Mouse (Mus musculus): ENCODE data around the gene Epha2.

Epha2 gene

DNA sequence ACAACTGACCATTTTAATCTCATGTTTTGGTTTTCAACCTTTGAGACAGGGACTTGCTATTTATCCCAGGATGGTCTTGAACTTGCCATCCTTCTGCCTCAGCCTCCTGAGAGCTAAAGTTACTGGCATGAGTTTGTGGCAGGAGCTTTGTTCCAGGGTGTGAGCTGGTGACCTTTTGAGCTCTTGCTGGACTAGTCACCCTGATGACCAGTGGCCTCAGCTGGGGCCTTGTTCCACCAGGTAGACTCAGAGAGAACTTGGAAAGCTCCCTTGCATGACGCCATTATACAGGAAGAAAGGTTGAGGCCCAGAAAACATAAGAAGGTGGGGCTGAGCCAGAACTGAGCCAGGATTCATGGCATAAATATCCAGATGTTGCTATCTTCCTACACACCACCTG, 20.6 kb upstream of the Epha2 start:
- DNase-seq: no peak

DNA sequence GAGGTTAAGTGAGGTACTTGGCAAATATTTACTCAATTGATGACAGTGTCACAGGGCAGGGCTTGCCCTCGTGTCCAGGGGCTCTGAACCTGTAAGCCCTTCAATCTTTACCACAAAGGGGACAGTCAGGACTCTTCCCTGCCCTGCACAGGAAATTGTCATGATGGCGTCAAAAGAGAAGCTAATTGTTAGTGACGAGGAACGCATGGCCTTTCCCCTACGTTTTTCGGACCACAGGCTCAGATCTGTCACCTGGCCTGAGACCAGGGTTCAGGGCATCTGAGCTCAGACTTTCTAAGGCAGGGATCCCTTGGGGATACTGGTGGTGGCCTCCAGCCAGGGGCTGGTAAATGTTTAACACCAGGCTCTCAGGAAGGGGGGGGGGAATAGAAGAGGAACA, 19.9 kb upstream of the Epha2 start:
- DNase-seq: no peak

DNA sequence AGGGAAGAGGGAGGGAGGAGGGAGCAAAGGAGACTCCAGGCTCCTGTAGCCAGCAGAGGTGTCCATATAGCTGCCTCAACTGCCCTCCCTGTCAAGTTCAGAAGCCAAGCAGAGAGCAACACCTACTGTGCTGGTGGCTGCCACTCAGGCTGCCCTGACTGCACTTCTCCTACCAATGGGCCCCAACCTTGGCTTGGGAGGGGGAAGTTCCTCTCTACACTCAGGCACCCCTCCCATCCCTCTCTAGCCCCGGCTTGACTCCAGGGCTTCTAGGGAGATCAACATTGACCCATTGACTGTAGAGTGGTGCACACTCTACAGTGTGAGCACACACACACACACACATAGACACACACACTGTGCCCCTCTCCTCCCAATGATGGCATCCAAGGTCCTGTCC, 19.5 kb upstream of the Epha2 start:
- DNase-seq: no peak

DNA sequence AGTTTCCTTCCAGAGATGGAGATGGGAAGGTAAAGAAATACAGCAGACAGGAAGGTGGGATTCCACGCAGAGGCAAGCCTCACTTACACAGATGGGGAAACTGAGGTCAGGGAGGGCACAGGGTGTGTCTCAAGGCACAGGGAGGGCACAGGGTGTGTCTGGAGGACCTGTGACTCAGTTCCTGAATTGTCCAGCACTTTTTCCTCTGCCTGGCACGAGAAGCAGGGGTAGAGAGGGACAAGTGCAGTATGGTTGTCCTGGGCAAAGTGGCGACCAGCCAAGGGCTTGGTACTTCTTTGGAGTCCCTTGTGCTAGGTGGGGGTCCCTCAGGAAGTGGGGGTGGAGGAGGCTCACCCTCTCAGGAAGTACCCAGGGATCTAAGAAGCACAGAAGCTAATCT, 19.0 kb upstream of the Epha2 start:
- DNase-seq: no peak

DNA sequence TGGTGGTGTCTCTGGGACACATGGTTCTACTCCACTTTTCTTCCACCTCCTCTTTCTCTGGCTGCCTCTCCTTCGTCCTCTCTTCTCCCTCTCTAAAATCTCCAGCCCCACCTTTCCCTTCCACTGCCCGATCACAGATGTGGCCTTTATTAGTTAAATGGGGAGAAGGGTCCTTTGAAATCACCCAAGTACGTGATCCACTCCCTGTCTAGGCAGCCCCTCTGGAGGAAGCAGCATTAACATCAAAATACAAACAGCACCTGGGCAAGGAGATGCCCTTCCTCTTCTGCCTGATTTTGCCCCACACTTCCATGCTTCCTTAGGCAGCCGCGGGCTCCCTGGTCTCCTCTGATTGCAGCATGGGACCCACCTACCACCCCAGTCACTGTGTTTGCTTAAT, 18.4 kb upstream of the Epha2 start:
- no peak for DNase-seq

DNA sequence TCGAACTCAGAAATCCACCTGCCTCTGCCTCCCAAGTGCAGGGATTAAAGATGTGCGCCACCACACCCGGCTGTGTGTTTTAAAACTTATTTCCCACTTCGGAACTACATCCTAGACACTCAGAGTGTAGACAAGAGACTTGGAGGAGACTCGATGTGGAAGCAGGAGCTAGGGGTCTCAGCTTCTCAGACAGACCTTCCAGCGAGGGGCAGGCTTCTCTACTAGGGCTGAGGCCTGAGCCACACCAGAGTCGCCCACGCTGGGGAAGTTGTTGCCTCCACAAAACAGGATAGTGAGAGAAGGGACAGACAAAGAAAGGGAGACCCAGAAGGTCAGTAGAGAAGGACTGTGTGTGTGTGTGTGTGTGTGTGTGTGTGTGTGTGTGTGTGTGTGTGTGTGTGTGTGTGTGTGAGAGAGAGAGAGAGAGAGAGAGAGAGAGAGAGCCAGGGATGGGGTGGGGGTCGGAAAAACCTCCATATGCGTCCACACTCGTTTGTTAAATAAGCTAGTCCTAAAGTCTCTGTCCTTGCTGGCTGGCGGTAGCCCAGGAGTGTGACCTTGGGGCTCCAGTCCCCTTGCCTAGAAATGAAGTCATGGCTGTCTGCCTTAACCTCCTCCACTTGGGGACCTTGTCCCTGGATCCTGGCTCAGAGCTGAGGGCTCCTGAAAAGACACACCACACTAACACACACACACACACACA, 17.7 kb upstream of the Epha2 start:
- DNase-seq: no peak

DNA sequence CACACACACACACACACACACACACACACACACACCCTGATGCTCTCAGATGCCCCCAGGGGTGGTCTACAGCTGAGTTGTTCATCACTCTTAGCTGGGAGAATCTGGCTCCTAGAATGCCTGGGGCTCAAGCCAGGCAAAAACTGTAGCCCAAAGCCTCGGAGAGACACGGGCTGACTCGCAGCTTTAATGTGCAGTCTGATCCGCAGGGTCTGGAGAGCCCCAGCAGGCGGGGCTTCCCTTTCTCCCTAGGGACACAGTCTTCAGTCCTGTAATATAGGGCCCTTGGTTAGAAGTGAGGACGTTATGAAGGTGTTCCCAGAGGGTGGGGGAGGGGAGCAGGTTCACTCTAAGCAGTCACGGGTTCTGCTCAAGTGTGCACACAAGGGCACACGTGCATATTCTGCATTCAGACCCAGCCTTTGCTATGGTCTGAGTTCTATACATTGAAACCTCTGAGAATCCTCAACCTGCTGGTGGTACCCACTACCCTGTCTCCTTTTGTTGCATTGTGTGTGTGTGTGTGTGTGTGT, 17.1 kb upstream of the Epha2 start:
- DNase-seq: no peak

DNA sequence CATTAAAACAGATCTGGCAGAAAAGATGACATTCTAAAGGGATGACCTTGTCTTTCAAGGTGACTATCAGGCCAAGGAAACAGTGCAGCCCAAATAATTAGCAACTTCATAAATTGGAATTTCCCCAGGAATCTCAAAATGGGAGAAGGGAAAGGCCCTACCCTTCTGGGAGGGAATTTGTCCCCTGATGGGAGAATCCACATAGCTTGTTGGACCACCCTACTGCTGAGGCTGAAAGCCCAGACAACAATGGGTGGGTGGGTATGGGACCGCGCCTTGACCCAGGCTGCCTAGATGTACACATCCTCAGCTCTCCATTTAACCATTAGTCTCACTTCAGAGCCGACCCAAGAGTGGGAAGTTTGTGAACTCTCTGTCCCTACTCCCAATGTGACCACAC, 16.6 kb upstream of the Epha2 start:
- DNase-seq: no peak

DNA sequence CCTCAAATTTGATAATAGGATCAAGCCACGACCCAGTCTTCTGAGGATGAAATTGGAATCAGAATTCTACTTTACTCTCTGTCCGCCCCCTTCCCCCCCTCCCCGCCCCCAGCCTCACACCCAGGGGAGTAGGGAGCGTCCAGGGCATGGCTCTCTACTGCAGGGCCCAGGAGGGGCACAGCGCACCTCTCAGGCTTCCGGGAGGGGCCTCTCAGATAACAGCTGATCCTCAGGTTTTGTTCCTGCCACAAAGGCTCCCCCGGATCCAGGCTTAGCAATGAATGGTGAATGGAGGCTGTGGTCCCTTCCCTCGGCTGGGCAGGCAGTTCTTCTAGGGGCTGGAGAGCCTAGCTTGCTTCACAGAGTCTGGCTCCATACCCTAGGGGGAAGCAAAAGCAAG, 15.9 kb upstream of the Epha2 start:
- no peak for DNase-seq

DNA sequence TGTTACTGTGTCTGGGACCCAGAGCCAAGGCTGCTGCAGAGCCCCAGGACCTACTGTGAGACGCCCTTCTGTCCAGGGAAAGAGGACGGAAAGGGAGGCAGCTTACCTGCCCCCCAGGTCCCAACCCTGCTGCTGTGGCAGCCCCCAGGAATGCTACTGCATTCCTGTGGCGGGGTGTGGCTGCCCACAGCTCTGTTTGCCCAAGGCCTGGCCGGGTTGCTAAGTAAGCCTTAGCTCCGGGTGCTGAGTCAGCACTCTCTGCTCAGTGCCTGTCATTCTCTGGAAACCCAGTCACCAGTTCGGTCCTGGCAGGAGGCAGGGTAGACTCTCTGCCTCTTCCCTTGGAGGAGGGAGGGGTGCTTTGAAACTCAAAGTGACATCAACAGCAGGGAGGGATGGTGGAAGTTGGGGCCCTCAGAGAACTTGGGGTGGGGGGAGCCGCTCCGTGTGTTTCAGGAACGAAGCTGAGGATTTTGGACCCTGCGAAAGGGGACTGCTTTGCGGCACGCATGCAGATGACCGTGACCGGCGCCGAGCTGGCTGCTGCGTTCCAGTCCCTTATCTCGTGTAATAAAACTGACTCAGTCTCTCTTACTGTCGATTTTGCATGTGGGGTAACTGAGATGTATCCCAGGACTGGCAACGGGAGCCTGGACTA, 14.1 kb upstream of the Epha2 start:
- DNase-seq: no peak

DNA sequence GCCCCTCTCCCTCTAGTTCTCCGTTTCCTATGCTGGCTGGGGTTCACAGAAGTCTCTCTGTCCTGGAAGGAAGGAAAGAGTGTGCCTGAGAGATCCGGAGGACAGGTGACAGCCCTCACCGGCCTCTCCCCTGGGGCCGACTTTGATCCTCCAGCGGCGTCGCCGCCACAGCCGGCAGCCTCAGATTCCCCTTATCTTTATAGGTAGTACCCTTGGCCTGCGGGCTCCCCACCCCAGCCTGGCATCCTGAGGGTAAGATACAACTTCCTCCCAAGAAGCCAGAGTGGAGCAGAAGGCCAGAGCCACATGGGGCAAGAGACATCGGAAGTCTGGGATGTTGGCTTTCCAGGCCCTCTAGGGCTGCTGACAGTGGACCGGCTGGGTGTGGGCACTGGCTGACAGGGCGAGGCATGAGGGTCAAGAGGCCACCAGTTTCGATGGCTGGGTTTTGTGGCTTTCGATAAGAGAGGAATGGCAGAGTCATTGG, 13.5 kb upstream of the Epha2 start:
- no peak for DNase-seq

DNA sequence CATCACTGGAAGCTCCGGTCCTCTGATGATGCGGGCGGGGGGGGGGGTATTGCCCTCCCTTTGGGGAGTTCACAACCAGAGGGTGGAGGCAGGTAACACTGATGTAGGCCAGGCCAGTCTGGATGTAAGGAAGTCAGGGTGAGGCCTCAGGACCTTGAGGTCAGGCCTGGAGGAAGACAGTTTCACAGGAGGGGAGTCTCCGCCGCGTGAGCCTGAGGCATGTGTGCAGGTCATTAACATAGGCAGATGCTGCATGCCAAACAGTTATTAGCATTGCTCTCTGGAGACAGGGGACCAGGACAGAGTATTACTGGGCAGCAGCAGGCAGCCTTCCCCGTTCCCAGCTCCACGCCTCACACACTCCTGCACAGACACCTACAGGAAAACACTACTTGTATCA, 12.9 kb upstream of the Epha2 start:
- DNase-seq: no peak

DNA sequence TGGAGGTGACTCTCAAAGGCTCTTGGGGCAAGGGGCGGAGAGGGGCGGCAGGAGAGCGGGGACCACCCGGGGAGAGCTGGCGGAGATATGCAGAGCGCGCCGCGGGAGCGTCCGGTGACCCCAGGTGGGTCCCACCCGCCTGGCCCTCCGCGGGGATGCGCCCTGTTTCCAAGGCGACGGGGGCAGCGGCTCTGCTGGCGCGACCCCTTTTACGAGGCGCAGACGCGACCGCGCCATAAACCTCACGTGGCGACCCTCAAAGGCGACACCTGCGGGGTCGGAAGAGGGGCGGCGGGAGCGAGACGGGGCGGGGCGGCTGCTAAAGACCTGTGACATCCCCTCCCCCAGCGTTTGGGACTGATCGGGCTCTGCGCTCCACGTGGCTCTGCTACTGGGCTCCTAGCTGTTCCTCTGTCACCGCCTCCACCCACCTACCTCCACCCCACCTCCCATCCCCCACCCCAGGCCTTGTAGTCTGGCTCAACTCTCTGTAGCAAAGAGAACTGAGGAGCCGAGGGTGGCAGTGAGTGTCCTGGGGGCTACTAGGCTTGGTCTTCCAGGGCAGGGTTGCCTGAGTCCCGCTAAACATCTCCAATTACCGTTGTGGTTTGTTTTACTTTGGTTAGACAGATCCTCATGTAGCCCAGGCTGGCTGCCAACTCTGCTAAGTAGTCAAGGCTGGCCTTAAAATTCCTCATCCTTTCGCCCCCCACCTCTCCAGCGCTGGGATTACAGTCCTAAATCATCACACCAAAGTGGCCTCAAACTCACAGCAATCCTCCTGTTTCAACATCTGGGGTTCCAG, 9.3 kb upstream of the Epha2 start:
- DNase-seq: no peak

DNA sequence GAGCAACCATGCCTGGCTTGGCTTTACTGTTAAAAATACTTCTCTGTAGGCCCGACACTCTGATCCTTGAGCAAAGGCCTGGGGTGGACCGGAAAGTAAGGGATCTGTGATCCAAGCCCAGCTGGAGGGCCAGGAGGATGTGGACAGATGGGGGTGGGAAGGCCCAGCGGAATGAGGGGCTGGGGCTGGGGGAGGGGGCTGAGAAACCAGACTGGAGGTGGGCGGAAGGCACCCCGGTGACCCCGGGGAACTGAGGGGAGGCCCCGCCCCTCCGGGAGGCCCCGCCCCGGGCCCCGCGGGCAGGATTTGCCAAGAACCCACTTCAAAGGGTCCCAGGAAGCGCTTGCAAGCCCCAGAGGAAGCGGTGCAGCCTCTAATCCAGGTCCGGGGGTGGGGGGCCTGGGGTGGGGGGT, 5.3 kb upstream of the Epha2 start:
- DNase-seq: no peak

DNA sequence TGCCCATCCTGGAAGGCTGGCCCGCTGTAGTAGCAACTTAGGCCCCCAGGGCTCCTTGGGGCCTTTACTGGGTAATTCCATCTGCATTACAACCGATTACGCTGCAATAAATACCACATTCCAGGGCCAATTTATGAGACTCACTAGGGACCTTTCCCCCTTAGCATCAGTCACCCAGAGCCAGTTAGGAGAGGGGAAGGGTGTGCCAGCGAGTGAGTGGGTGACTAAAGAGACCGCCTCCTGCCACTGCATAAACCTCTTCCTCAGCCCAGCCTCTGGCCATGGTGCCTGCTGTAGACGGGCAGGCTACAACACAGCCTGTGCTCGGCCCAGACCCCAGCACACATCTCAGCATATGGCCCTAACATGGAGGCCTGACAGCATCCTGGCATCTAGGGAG, 3.1 kb upstream of the Epha2 start:
- no peak for DNase-seq

DNA sequence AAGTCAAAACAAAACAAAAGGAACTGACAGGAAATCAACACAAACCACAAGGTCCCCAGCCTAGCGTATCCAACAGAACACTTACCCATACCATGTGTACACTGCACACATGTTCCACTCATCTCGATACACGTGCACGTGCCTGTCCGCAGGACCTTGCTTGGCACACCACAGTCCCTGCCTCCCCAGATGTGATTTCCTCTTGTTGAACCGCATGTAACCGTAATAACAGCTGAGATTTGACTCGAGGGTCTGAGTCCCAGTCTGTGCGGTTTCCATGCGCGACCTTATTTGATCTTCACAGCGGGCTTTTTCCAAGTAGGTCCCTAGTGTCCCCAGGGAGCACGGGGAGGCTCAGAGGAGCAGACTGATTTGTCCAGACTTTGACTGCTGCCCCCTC, 1.7 kb upstream of the Epha2 start:
- peak; percentile 59 to 67 for DNase-seq

DNA sequence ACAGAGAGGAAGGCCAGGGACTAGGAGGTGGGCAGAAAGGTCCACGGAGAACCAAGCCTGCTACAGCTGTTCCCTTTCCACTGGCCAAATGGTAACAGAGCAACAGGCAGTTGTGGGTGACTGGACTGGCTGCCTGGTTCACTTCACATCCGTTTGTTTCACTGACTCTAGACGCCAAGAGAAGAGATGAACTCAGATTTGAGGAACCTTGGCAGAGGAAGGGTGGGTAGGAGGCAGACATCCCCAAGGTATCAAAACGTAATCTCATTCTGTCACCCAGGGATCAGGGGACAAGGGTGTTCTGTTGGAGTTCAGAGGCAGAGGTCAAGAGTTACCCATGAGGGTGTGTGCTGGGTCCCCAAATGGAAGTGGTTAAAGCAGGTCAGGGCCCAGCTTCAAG, 844 bp upstream of the Epha2 start:
- peak; percentile 55 to 59 for DNase-seq

DNA sequence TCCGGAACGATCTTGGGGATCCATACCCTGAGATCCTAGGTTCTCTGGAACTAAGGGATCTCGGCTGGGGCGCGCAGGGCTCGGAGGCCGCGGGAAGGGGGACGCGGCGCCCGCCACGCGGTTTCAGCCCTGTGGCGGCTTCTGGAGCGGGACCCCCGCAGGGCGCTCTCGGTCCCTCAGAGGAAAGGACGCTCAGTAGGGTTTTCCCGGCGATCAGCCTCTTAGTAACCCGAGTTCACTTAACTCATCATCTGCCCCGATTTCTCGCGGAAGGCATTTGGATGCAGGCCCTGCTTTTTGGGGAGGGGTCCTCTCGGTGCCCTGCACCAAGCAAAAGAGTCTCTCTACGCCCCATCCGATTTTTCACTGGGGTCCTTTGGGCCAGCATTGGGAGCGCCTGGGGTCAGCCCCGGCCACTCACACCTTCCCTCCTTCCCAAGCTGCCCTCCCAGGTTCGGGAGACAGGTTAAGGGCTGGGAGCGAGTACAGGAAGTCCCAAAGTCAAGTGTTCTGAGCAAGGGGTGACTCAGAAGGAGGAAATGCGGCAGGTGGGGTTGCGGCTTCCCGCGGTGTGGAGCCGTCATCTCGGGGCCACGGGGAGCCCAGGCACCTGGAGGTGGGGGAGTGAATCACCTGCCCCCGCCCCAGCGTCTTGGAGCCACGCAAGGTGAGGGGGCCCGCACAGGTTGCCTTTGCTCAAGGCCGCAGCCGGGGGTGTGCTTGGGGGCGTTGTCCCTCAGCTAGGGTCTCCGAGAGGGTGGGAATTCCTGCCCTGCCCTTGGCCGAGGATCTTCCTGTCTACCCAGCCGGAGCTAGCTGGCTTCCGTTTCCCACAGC, 769 bp downstream of the Epha2 start:
- peak; percentile 72 to 78 for DNase-seq

DNA sequence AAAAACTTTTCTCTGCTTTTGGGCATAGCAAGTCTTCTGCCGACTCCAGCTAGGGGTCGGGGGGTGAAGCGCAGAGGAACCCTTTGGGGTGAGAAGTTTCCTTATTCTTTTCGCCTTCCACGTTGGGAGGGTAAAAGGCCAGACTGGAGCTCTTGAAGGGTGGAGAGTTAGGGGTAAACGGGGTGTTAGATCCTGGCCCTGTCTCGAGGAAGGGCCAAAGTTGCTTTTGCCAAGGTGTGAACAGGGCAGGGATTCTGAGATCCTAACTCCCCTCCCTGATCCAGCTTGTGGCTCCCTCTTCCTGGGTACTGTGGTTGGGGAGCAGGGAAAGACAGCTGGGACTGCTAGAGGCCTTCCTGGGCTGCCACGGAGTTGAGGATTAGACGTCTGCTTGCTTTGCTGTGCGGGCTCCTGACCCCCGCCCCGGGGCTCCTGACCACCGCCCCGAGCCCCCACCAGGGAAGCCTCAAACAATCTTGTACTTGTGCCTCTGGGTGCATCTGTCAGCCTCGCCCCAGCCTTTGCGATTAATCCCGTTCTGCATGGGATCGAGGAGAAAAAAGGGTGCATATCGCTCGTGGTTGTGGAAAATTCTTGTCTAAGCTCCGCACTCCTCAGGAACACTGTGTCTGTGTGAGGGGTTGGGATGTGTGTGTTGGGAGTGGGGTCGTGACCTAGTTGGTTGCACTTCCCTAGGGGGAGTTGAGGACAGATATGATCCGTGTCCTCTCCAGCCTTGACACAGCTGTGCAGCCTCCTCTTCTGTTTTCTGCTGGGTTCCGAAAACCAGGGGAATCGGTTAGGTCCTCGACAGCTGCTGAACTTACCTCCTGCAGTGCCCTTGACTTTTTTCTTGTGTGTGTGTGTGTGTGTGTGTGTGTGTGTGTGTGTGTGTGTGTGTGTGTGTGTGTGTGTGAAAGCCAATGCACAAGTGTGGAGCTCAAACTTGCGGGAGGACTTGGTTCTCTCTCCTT, 1.7 kb downstream of the Epha2 start:
- no peak for DNase-seq

DNA sequence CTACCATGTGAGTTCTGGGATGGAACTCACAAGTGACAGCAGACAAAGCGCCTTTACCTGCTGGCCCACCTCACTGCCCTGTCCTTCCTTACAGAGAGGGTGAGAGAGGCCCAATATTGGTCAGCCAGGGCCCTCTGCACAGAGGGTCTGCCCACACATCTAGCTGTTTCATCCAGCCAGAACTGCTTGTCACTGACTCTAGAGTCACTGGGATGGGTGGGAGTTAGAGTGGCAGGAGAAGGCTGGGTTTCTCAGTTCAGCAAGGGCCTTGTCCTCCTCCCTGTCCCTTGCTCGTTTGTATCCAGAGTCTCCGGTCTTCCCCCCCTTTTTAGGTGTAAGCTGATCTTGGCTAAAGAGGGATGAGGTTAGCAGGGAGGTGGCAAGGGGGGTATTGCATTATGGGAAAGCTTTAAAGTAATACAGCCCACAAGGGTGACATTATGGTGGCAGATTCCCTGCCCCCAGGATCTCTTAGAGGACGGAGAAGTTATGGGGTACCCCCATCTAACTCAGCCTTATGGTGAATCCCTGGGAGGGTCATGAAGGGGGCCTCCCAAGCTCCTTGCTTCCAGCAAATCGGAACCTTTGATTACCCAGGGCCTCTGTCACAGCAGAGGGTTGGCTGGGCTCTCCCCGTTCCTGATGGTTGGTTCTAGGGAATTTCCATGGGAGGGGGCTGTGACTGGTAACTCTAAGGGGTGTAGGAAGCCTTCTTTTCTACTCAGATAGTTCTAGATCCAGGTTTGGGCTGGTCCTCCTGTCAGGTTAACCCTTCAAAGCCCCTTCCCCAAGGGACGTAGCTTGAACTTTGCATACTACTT, 2.6 kb downstream of the Epha2 start:
- no peak for DNase-seq

DNA sequence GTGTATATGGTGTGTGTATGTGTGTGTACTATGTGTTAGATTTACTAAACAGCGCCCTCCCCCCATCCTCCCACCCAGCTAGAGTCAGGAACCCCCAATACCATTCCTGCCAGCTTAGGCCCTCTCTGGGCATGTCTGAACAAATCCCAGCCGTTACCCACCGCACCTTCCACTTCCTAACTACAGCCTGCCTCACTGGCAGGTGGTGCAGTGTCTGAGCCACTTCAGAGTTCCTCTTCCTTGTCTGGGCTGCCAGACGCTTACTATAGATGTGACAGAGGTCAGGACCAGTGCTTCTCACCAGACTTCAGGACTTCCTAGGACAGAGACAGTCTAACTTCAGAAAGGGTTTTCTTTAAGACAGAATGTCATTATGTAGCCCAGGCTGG, 3.2 kb downstream of the Epha2 start:
- no peak for DNase-seq
